Mouse (Mus musculus) midbrain, postnatal 0 days (tissue): ENCODE results near the gene Gm8374. TPM values are rescaled to one million over a fixed set of nuclear protein-coding genes. Genes with fewer than 3 reads are reported as not detected.
"Not testable (repeated sequence)": the region's sequence is repeated elsewhere in the genome, so short reads cannot be mapped to it uniquely, and the experiment has no call there.

Experiments
- ATAC-seq: fragments of 200-750 bp; cut with Nextera tagmentation; 2 replicates; pipeline ENCODE4 v1.8.0; 2017; ENCODE audit warnings: moderate number of reproducible peaks, mild to moderate bottlenecking, moderate TSS enrichment, moderate library complexity; ENCODE audit not compliant: low FRiP score
- DNase-seq: peaks from one replicate; pipeline ENCODE4 v3.0.0-alpha.2; 2015; ENCODE audit warnings: low spot score
- H3K27ac ChIP-seq: fragments of 300-500 bp; sonication (generic); 2 replicates; pipeline ENCODE4 v1.5.1; 2014; ENCODE audit warnings: low read depth, mild to moderate bottlenecking, low read length, mixed read lengths
- H3K27me3 ChIP-seq: fragments of 300-500 bp; sonication (generic); 2 replicates; pipeline ENCODE4 v1.6.1; 2014; ENCODE audit warnings: low read length, control low read depth, mixed read lengths; ENCODE audit not compliant: insufficient read depth
- H3K36me3 ChIP-seq: fragments of 300-500 bp; sonication (generic); 2 replicates; pipeline ENCODE4 v1.6.1; 2014; ENCODE audit warnings: low read length, control low read depth, mixed read lengths; ENCODE audit not compliant: insufficient read depth
- H3K4me1 ChIP-seq: fragments of 300-500 bp; sonication (generic); 2 replicates; pipeline ENCODE4 v1.6.1; 2014; ENCODE audit warnings: mild to moderate bottlenecking, control low read depth, antibody characterized with exemption, low read length, mixed read lengths; ENCODE audit not compliant: insufficient read depth
- H3K4me2 ChIP-seq: fragments of 300-500 bp; sonication (generic); 2 replicates; pipeline ENCODE4 v1.6.1; 2014; ENCODE audit warnings: low read depth, mild to moderate bottlenecking, low read length, mixed read lengths; ENCODE audit not compliant: poor library complexity, severe bottlenecking
- H3K4me3 ChIP-seq: fragments of 300-500 bp; sonication (generic); 2 replicates; pipeline ENCODE4 v1.5.1; 2014; ENCODE audit warnings: low read depth, mild to moderate bottlenecking, low read length, moderate library complexity
- H3K9ac ChIP-seq: fragments of 300-500 bp; sonication (generic); replicated peaks from 2 replicates; pipeline ENCODE4 v1.6.1; 2014; ENCODE audit warnings: mild to moderate bottlenecking, low read length, moderate library complexity, mixed read lengths; ENCODE audit not compliant: poor library complexity, severe bottlenecking
- H3K9me3 ChIP-seq: fragments of 300-500 bp; sonication (generic); 2 replicates; pipeline ENCODE4 v1.6.1; 2016; ENCODE audit warnings: low read length, control low read depth
- CTCF ChIP-seq: IDR thresholded peaks from 2 replicates; pipeline ENCODE4 v1.5.1; 2016; ENCODE audit warnings: antibody characterized with exemption, mild to moderate bottlenecking
- WGBS: fragments of 180-500 bp; shearing (Covaris S2); extraction: QIAGEN DNeasy Blood & Tissue Kit; methylation state at CpG from one replicate; pipeline ENCODE4 v1.1.7; 2014; 5-methylcytosine and 5-hydroxymethylcytosine counted together
- polyA plus RNA-seq: library from polyadenylated mRNA; unstranded; fragments of >200 nt; fragmentation: Nextera tagmentation; extraction: Ambion mirVana; gene quantifications from 2 replicates; pipeline ENCODE4 v1.2.1, GENCODE M21; 2015
- total RNA-seq: library from RNA; depleted of rRNA; stranded (reverse); fragments of >200 nt; gene quantifications from 2 replicates; pipeline ENCODE4 v1.2.3, GENCODE M21; 2014; rRNA removed

Gm8374 gene
- total RNA-seq: not detected in 2 replicates
- polyA plus RNA-seq: not detected in 2 replicates

DNA sequence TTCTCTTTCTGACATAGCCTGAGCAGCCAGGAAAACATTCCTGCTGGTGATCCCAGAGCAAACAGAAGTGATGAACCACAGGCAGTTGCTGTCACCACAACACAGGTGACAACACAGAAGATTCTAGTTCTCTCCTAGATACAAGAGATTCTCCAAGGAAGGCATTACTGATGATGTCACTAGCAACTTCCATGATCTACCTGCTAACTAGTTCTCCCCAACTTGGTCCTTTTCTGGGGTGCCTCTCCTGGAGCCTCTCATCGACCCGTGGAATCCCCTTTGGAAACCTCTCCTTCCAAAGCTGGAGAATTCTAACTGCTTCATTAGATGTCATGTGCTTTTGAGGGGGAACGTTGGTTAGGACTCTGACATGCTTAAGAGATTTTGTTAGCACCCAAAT is at the start of gene Gm8374:
Gm8374 (minus strand) TSS at position 101 of the 400 bp plus-strand sequence.
- not testable (repeated sequence) for H3K9me3 ChIP-seq, H3K27me3 ChIP-seq, H3K27ac ChIP-seq, H3K36me3 ChIP-seq, H3K4me2 ChIP-seq, H3K4me1 ChIP-seq, DNase-seq, H3K4me3 ChIP-seq, ATAC-seq, H3K9ac ChIP-seq
- 83% methylated on average over 3 of the region's 3 CpGs for WGBS

DNA sequence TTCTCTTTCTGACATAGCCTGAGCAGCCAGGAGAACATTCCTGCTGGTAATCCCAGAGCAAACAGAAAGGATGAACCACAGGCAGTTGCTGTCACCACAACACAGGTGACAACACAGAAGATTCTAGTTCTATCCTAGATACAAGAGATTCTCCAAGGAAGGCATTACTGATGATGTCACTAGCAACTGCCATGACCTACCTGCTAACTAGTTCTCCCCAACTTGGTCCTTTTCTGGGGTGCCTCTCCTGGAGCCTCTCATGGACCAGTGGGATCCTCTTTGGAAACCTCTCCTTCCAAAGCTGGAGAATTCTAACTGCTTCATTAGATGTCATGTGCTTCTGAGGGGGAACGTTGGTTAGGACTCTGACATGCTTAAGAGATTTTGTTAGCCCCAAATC is 32.6 kb downstream of the Gm8374 start, which contains the start of gene Gm5797:
Gm5797 (minus strand) TSS at position 101 of the 400 bp plus-strand sequence.
- ATAC-seq, H3K27me3 ChIP-seq, H3K9ac ChIP-seq, DNase-seq, H3K27ac ChIP-seq, H3K4me3 ChIP-seq, H3K4me2 ChIP-seq, H3K9me3 ChIP-seq, H3K4me1 ChIP-seq, H3K36me3 ChIP-seq: not testable (repeated sequence)
- no CpG with 5 or more reads among the region's 1 CpGs for WGBS

DNA sequence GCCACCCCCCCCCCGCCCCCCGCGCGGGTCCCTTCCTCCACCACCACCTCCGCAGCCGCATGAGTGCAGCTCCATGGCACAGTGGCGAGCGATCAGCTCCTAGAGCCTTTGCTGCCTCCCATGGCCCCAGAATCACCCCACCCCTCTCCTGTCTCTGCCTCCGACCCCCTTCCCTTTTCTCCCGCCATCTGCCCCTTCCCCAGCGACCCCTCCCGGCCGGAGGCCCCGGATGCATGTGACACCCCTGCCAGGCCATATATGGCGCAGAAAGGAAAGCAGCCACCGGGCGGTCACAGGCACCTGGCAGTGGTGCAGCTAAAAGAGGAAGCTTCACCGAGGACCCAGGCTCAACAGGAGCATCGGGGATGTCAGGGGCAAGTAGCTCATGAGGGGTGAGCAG is 49.8 kb downstream of the Gm8374 start:
- not testable (repeated sequence) for H3K9me3 ChIP-seq, H3K36me3 ChIP-seq, H3K4me1 ChIP-seq, H3K27me3 ChIP-seq, ATAC-seq
- H3K9ac ChIP-seq: peak overlapping the region; percentile 61
- peak overlapping the region; percentile 50 for H3K4me3 ChIP-seq
- peak; percentile 49 for DNase-seq
- H3K27ac ChIP-seq: peak overlapping the region; percentile 62; the same call in 1 of the 2 replicates
- WGBS: 0% methylated on average over 10 of the region's 19 CpGs
- TF ChIP-seq CTCF: peak; percentile 46
- peak overlapping the region; percentile 45; the same call in 1 of the 2 replicates for H3K4me2 ChIP-seq

DNA sequence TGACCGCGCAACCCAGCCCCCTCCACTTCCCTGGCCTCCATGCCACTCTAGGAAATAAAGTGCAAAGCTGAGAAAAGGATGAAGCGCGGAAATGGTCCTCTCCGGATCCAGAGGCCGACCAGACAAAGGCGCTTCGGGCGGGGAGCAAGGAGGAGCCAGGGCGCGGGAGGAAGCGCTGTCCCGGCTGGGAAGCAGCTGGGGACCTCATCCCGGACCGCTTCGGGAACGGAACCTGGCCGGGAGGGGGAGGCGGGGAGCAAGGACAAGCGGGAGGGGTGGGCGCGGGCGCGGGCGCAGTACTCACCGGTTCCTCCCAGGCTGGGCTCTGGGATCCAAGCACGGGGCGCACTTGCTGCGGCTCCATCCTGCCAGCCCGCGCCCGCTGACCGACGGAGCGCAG is 50.3 kb downstream of the Gm8374 start, which contains the start of gene Gm3739:
Gm3739 (minus strand) TSS at position 389 of the 400 bp plus-strand sequence.
- Histone ChIP-seq H3K27ac (peak within 1 kb of the TSS; percentile 62; the same call in 1 of the 2 replicates), H3K9ac (peak within 1 kb of the TSS; percentile 61), H3K4me2 (peak within 1 kb of the TSS; percentile 45; the same call in 1 of the 2 replicates), H3K4me3 (peak within 1 kb of the TSS; percentile 50)
- H3K27me3 ChIP-seq, H3K36me3 ChIP-seq, DNase-seq, H3K9me3 ChIP-seq, ATAC-seq, H3K4me1 ChIP-seq: not testable (repeated sequence)
- WGBS: 0% methylated on average over 1 of the region's 35 CpGs

Other genes with a start within 250 kb of the Gm8374 start
- not detected in 2 replicates for gene Gm6676, start 239.7 kb downstream of the Gm8374 start, total RNA-seq
- not detected in 2 replicates for gene Gm6676, start 239.7 kb downstream of the Gm8374 start, polyA plus RNA-seq
- 6.8 and 9.6 TPM in 2 replicates for gene Gm3512, start 190.6 kb downstream of the Gm8374 start, total RNA-seq
- 10.6 and 10.8 TPM in 2 replicates for gene Gm3512, start 190.6 kb downstream of the Gm8374 start, polyA plus RNA-seq
- gene Gm16434, start 170.6 kb downstream of the Gm8374 start, total RNA-seq: not detected in 2 replicates
- gene Gm16434, start 170.6 kb downstream of the Gm8374 start, polyA plus RNA-seq: not detected in 2 replicates
- not detected in 2 replicates for gene Gm3727, start 100.4 kb downstream of the Gm8374 start, total RNA-seq
- not detected in 2 replicates for gene Gm3727, start 100.4 kb downstream of the Gm8374 start, polyA plus RNA-seq
- 6.8 and 10.4 TPM in 2 replicates for gene Gm3739, start 50.1 kb downstream of the Gm8374 start, total RNA-seq
- gene Gm3739, start 50.1 kb downstream of the Gm8374 start, polyA plus RNA-seq: 9.0 and 10.4 TPM in 2 replicates
- not detected in 2 replicates for gene Gm5797, start 32.7 kb downstream of the Gm8374 start, total RNA-seq
- not detected in 2 replicates for gene Gm5797, start 32.7 kb downstream of the Gm8374 start, polyA plus RNA-seq
- not detected in 2 replicates for gene Gm3755, start 85.8 kb upstream of the Gm8374 start, total RNA-seq
- not detected in 2 replicates for gene Gm3755, start 85.8 kb upstream of the Gm8374 start, polyA plus RNA-seq
- 7.1 and 9.8 TPM in 2 replicates for gene Gm3752, start 118.6 kb upstream of the Gm8374 start, total RNA-seq
- gene Gm3752, start 118.6 kb upstream of the Gm8374 start, polyA plus RNA-seq: 22.1 and 22.2 TPM in 2 replicates
- gene Gm3558, start 203.4 kb upstream of the Gm8374 start, total RNA-seq: 2.9 and 4.1 TPM in 2 replicates
- 6.1 and 7.5 TPM in 2 replicates for gene Gm3558, start 203.4 kb upstream of the Gm8374 start, polyA plus RNA-seq
- gene Gm10338, start 230.5 kb upstream of the Gm8374 start, total RNA-seq: not detected in 2 replicates
- gene Gm10338, start 230.5 kb upstream of the Gm8374 start, polyA plus RNA-seq: not detected in 2 replicates